Mouse (Mus musculus): ENCODE data around the gene Nkrf. TPM values are rescaled to one million over a fixed set of nuclear protein-coding genes. Genes with fewer than 3 reads are reported as not detected.
A peak's percentile ranks its signal among the peaks of the same experiment; 100 is the strongest.

The Nkrf gene
- total and polyA plus RNA-seq, 2 experiments from 2014 or later, result 12.8 to 15.3 TPM

GRCm38 (mm10) chrX:36839391-36839790, 63.3 kb downstream of the Nkrf start:
- Histone ChIP-seq H3K9me3 (ENCODE audit: low read length) (no peaks in the 10 kb centered on the region), H3K4me2 (ENCODE audit: low read depth, low read length) (no peak overlapping the region), H3K36me3 (ENCODE audit: insufficient read depth, low read length) (no peaks in the 10 kb centered on the region), H3K9ac (replicated peaks; ENCODE audit: low read length) (no peak overlapping the region), H3K4me3 (ENCODE audit: low read length) (no peak overlapping the region), H3K27ac (no peak overlapping the region), H3K27me3 (ENCODE audit: insufficient read depth, low read length) (no peaks in the 10 kb centered on the region), H3K4me1 (ENCODE audit: insufficient read depth, low read length) (no peaks in the 10 kb centered on the region)
- no peak for TF ChIP-seq CTCF (IDR thresholded peaks at IDR 0.05; ENCODE audit: low read depth)
- WGBS, result 60% methylated on average over 7 of the region's 7 CpGs
- peak; percentile 58 for DNase-seq (ENCODE audit: low spot score)
- no peak for ATAC-seq

Other genes with a start within 250 kb of the Nkrf start
- 0.83 and 1.8 TPM in 2 replicates for gene Slc25a43, start 159.2 kb downstream of the Nkrf start, total RNA-seq (2014; rRNA removed)
- gene Slc25a43, start 159.2 kb downstream of the Nkrf start, polyA plus RNA-seq (2015; fragmentation: Nextera tagmentation; extraction: Ambion mirVana), result 0.86 and 0.90 TPM in 2 replicates
- 494 and 546 TPM in 2 replicates for gene Slc25a5, start 107.2 kb downstream of the Nkrf start, total RNA-seq (2014; rRNA removed)
- gene Slc25a5, start 107.2 kb downstream of the Nkrf start, polyA plus RNA-seq (2015; fragmentation: Nextera tagmentation; extraction: Ambion mirVana), result 693 and 697 TPM in 2 replicates
- gene Ube2a, start 29.0 kb downstream of the Nkrf start, total RNA-seq (2014; rRNA removed), result 28.5 and 31.2 TPM in 2 replicates
- gene Ube2a, start 29.0 kb downstream of the Nkrf start, polyA plus RNA-seq (2015; fragmentation: Nextera tagmentation; extraction: Ambion mirVana), result 134 and 140 TPM in 2 replicates
- 20.5 and 26.8 TPM in 2 replicates for gene C330007P06Rik, start 28.8 kb downstream of the Nkrf start, total RNA-seq (2014; rRNA removed)
- 20.5 and 21.5 TPM in 2 replicates for gene C330007P06Rik, start 28.8 kb downstream of the Nkrf start, polyA plus RNA-seq (2015; fragmentation: Nextera tagmentation; extraction: Ambion mirVana)
- 81.3 and 106 TPM in 2 replicates for gene Sept6, start 88.9 kb upstream of the Nkrf start, total RNA-seq (2014; rRNA removed)
- gene Sept6, start 88.9 kb upstream of the Nkrf start, polyA plus RNA-seq (2015; fragmentation: Nextera tagmentation; extraction: Ambion mirVana), result 55.0 and 59.6 TPM in 2 replicates
- not detected in 2 replicates for gene Sowahd, start 145.9 kb upstream of the Nkrf start, total RNA-seq (2014; rRNA removed)
- 0.09 TPM in 1 of 2 replicates, not detected in the other for gene Sowahd, start 145.9 kb upstream of the Nkrf start, polyA plus RNA-seq (2015; fragmentation: Nextera tagmentation; extraction: Ambion mirVana)
- gene Rpl39, start 182.5 kb upstream of the Nkrf start, total RNA-seq (2014; rRNA removed), result 99.1 and 125 TPM in 2 replicates
- gene Rpl39, start 182.5 kb upstream of the Nkrf start, polyA plus RNA-seq (2015; fragmentation: Nextera tagmentation; extraction: Ambion mirVana), result 351 and 371 TPM in 2 replicates
- 6.8 and 7.9 TPM in 2 replicates for gene Upf3b, start 207.4 kb upstream of the Nkrf start, total RNA-seq (2014; rRNA removed)
- gene Upf3b, start 207.4 kb upstream of the Nkrf start, polyA plus RNA-seq (2015; fragmentation: Nextera tagmentation; extraction: Ambion mirVana), result 22.8 and 25.9 TPM in 2 replicates
- gene Nkap, start 223.9 kb upstream of the Nkrf start, total RNA-seq (2014; rRNA removed), result 19.1 and 19.9 TPM in 2 replicates
- 21.1 and 21.6 TPM in 2 replicates for gene Nkap, start 223.9 kb upstream of the Nkrf start, polyA plus RNA-seq (2015; fragmentation: Nextera tagmentation; extraction: Ambion mirVana)

Measured in hindbrain, postnatal 0 days (tissue).